Mouse (Mus musculus): ENCODE measurements around the gene A2ml1. TPM values are rescaled to one million over a fixed set of nuclear protein-coding genes. Genes with fewer than 3 reads are reported as not detected.

Gene A2ml1
- not detected for polyA plus RNA-seq (2014; fragmentation: Illumina TruSeq; extraction: RNeasy Lipid Tissue Mini Kit (QIAGEN cat#74804); ENCODE audit: low read depth, low replicate concordance)

DNA sequence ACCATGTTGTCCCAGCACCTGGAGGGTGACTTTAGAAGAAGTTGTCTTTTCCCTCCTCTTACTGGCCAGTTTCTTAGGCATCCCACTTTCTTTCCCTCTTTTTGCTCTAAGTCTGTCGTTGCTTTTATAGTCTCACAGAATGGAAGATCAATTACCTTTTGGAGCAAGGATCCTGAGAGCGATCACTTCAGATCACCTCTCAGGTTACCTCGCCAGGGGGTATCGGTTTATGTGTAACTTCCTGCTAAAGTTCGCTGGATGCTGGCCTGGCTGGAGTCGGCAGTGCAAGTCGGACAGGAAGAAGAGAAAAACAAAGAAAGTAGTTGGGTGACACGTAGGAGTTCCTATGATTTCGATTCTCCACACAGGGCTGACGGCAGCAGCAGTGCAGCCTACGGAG lies at the start of gene A2ml1:
Gene A2ml1 (minus strand): TSS at position 101 of the 400 bp plus-strand sequence.

GRCm38 (mm10) chr6:128623433-128623832 lies 42.0 kb upstream of the A2ml1 start, which contains the start of gene Klrb1a:
Gene Klrb1a, minus strand, starts transcription at chr6:128623533.

DNA sequence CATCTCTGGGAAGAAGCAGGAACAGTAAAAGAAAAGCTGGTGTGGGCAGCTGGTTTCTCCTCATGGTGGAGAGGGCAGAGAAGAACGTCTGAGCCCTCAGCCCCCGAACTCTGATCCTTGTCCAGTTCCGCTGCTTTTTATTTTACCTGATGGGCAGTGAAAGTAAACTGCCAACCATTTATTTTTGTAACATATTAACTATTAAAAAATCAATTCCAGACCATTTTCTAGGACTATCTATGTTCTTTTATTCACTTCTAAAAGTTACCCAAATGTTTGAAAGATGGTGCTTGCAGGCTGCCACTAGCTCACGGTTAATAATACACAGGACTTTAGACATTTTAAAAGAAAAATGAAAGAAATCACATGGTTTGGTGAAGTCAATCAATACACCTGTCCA lies 54.8 kb downstream of the A2ml1 start, which contains the start of gene Pzp:
Gene Pzp (minus strand): TSS at position 120 of the 400 bp plus-strand sequence.

Other genes starting within 250 kb of the A2ml1 start
- gene Tulp3, start 225.8 kb downstream of the A2ml1 start, polyA plus RNA-seq (2014; fragmentation: Illumina TruSeq; extraction: RNeasy Lipid Tissue Mini Kit (QIAGEN cat#74804); ENCODE audit: low read depth, low replicate concordance) = 14.3 TPM
- 3.2 TPM for gene Rhno1, start 218.7 kb downstream of the A2ml1 start, polyA plus RNA-seq (2014; fragmentation: Illumina TruSeq; extraction: RNeasy Lipid Tissue Mini Kit (QIAGEN cat#74804); ENCODE audit: low read depth, low replicate concordance)
- gene Foxm1, start 218.6 kb downstream of the A2ml1 start, polyA plus RNA-seq (2014; fragmentation: Illumina TruSeq; extraction: RNeasy Lipid Tissue Mini Kit (QIAGEN cat#74804); ENCODE audit: low read depth, low replicate concordance) = 1.2 TPM
- not detected for gene Tex52, start 206.2 kb downstream of the A2ml1 start, polyA plus RNA-seq (2014; fragmentation: Illumina TruSeq; extraction: RNeasy Lipid Tissue Mini Kit (QIAGEN cat#74804); ENCODE audit: low read depth, low replicate concordance)
- not detected for gene Gm44596, start 206.1 kb downstream of the A2ml1 start, polyA plus RNA-seq (2014; fragmentation: Illumina TruSeq; extraction: RNeasy Lipid Tissue Mini Kit (QIAGEN cat#74804); ENCODE audit: low read depth, low replicate concordance)
- 1.9 TPM for gene Nrip2, start 182.3 kb downstream of the A2ml1 start, polyA plus RNA-seq (2014; fragmentation: Illumina TruSeq; extraction: RNeasy Lipid Tissue Mini Kit (QIAGEN cat#74804); ENCODE audit: low read depth, low replicate concordance)
- 4.5 TPM for gene Itfg2, start 156.7 kb downstream of the A2ml1 start, polyA plus RNA-seq (2014; fragmentation: Illumina TruSeq; extraction: RNeasy Lipid Tissue Mini Kit (QIAGEN cat#74804); ENCODE audit: low read depth, low replicate concordance)
- 48.2 TPM for gene Fkbp4, start 142.9 kb downstream of the A2ml1 start, polyA plus RNA-seq (2014; fragmentation: Illumina TruSeq; extraction: RNeasy Lipid Tissue Mini Kit (QIAGEN cat#74804); ENCODE audit: low read depth, low replicate concordance)
- not detected for gene Pzp, start 54.9 kb downstream of the A2ml1 start, polyA plus RNA-seq (2014; fragmentation: Illumina TruSeq; extraction: RNeasy Lipid Tissue Mini Kit (QIAGEN cat#74804); ENCODE audit: low read depth, low replicate concordance)
- gene Klrb1a, start 41.9 kb upstream of the A2ml1 start, polyA plus RNA-seq (2014; fragmentation: Illumina TruSeq; extraction: RNeasy Lipid Tissue Mini Kit (QIAGEN cat#74804); ENCODE audit: low read depth, low replicate concordance) = not detected
- gene Clec2h, start 80.8 kb upstream of the A2ml1 start, polyA plus RNA-seq (2014; fragmentation: Illumina TruSeq; extraction: RNeasy Lipid Tissue Mini Kit (QIAGEN cat#74804); ENCODE audit: low read depth, low replicate concordance) = not detected
- gene Klrb1, start 141.5 kb upstream of the A2ml1 start, polyA plus RNA-seq (2014; fragmentation: Illumina TruSeq; extraction: RNeasy Lipid Tissue Mini Kit (QIAGEN cat#74804); ENCODE audit: low read depth, low replicate concordance) = not detected
- gene Klrb1c, start 207.6 kb upstream of the A2ml1 start, polyA plus RNA-seq (2014; fragmentation: Illumina TruSeq; extraction: RNeasy Lipid Tissue Mini Kit (QIAGEN cat#74804); ENCODE audit: low read depth, low replicate concordance) = 2.2 TPM
- not detected for gene Gm44511, start 244.7 kb upstream of the A2ml1 start, polyA plus RNA-seq (2014; fragmentation: Illumina TruSeq; extraction: RNeasy Lipid Tissue Mini Kit (QIAGEN cat#74804); ENCODE audit: low read depth, low replicate concordance)
- 0.64 TPM for gene Klrb1b, start 244.7 kb upstream of the A2ml1 start, polyA plus RNA-seq (2014; fragmentation: Illumina TruSeq; extraction: RNeasy Lipid Tissue Mini Kit (QIAGEN cat#74804); ENCODE audit: low read depth, low replicate concordance)